Mouse (Mus musculus): ENCODE data around the gene Srrm3.

Srrm3 gene

GRCm38 (mm10) chr5:135868653-135869052, 62.0 kb downstream of the Srrm3 start:
- in situ Hi-C loops (cut with MboI, MseI), result no loop called here

- in situ Hi-C loops (cut with MboI, MseI), result no loop called here
These were observed 63.2 kb downstream of the Srrm3 start for GRCm38 (mm10) chr5:135869661-135870423.

- in situ Hi-C loops (cut with MboI, MseI), result no loop called here
These were observed 63.8 kb downstream of the Srrm3 start for GRCm38 (mm10) chr5:135870505-135870904.

GRCm38 (mm10) chr5:135872996-135873395, 66.3 kb downstream of the Srrm3 start:
- in situ Hi-C loops (cut with MboI, MseI), result no loop called here

GRCm38 (mm10) chr5:135873753-135874152, 67.1 kb downstream of the Srrm3 start:
- in situ Hi-C loops (cut with MboI, MseI), result no loop called here

- in situ Hi-C loops (cut with MboI, MseI), result no loop called here
These were observed 70.5 kb downstream of the Srrm3 start for GRCm38 (mm10) chr5:135877180-135877579.

- in situ Hi-C loops (cut with MboI, MseI), result no loop called here
These were observed 71.1 kb downstream of the Srrm3 start for GRCm38 (mm10) chr5:135877831-135878231.

- in situ Hi-C loops (cut with MboI, MseI), result no loop called here
These were observed 72.9 kb downstream of the Srrm3 start for GRCm38 (mm10) chr5:135879449-135880158.

GRCm38 (mm10) chr5:135884641-135885040, 78.0 kb downstream of the Srrm3 start:
- in situ Hi-C loops (cut with MboI, MseI), result no loop called here

GRCm38 (mm10) chr5:135887675-135888102, 81.0 kb downstream of the Srrm3 start, which contains the start of gene Hspb1:
TSS of gene Hspb1 (plus strand) at chr5:135887919.
- in situ Hi-C loops (cut with MboI, MseI), result no loop called here

GRCm38 (mm10) chr5:135888405-135889215, 81.9 kb downstream of the Srrm3 start:
- in situ Hi-C loops (cut with MboI, MseI), result no loop called here

GRCm38 (mm10) chr5:135890323-135890722, 83.6 kb downstream of the Srrm3 start:
- in situ Hi-C loops (cut with MboI, MseI), result loop anchor here (10.0 kb wide), 1 partner anchor 824 kb away; no protein-coding TSS in a partner anchor

GRCm38 (mm10) chr5:135890920-135891319, 84.2 kb downstream of the Srrm3 start:
- in situ Hi-C loops (cut with MboI, MseI), result loop anchor here (10.0 kb wide), 1 partner anchor 824 kb away; no protein-coding TSS in a partner anchor

GRCm38 (mm10) chr5:135892589-135893351, 86.1 kb downstream of the Srrm3 start:
- in situ Hi-C loops (cut with MboI, MseI), result loop anchor here (10.0 kb wide), 1 partner anchor 822 kb away; no protein-coding TSS in a partner anchor

GRCm38 (mm10) chr5:135894958-135895357, 88.3 kb downstream of the Srrm3 start:
- in situ Hi-C loops (cut with MboI, MseI), result loop anchor here (10.0 kb wide), 1 partner anchor 820 kb away; no protein-coding TSS in a partner anchor

- in situ Hi-C loops (cut with MboI, MseI), result loop anchor here (10.0 kb wide), 1 partner anchor 817 kb away; no protein-coding TSS in a partner anchor
These were observed 91.3 kb downstream of the Srrm3 start for GRCm38 (mm10) chr5:135898028-135898427.

GRCm38 (mm10) chr5:135898995-135899394, 92.3 kb downstream of the Srrm3 start:
- in situ Hi-C loops (cut with MboI, MseI), result loop anchor here (10.0 kb wide), 1 partner anchor 816 kb away; no protein-coding TSS in a partner anchor

GRCm38 (mm10) chr5:135899833-135900232, 93.1 kb downstream of the Srrm3 start:
- in situ Hi-C loops (cut with MboI, MseI), result loop anchor here (10.0 kb wide), 1 partner anchor 815 kb away; no protein-coding TSS in a partner anchor

GRCm38 (mm10) chr5:135900701-135901100, 94.0 kb downstream of the Srrm3 start:
- in situ Hi-C loops (cut with MboI, MseI), result no loop called here

GRCm38 (mm10) chr5:135901354-135902095, 94.8 kb downstream of the Srrm3 start:
- in situ Hi-C loops (cut with MboI, MseI), result no loop called here
